Mouse (Mus musculus): Measurements from ENCODE around the gene Sept5. TPM values are rescaled to one million over a fixed set of nuclear protein-coding genes. Genes with fewer than 3 reads are reported as not detected.

Gene Sept5
- polyA plus RNA-seq, 1 experiment from 2014 or later = 45.5 TPM

DNA sequence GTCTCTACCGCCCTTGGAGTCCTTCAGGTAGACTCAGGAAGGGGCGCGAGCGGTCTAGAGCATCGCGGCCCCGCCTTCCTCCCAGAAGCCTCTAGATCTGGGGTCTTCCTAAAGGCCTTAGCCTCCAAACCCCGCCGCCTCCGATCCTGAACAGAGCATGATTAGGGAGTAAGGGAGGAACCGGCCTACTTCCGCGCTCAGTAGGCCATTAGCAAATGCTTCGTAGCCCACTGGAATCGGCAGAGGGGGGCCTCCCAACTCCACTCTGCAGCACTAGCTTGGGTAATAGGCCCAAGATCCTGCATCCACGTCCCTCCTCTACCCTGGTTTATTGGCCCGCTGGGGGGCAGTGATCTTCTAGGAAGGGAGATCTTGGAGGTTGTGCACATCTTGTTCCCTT is 7.7 kb downstream of the Sept5 start, which contains the start of gene Gp1bb:
Gene Gp1bb (minus strand): TSS at position 385 of the 400 bp plus-strand sequence.
- 12% methylated on average over 17 of the region's 17 CpGs for WGBS
- peaks cover 28% of the 10 kb centered on the region for H3K36me3 ChIP-seq
- H3K27me3 ChIP-seq = peaks cover 89% of the 10 kb centered on the region
- peak within 1 kb of the TSS; percentile 3; the same call in 1 of the 2 replicates for H3K9ac ChIP-seq
- H3K4me1 ChIP-seq = peaks cover 37% of the 10 kb centered on the region
- peak within 1 kb of the TSS; percentile 54 for H3K4me3 ChIP-seq
- H3K9me3 ChIP-seq = no peaks in the 10 kb centered on the region
- H3K27ac ChIP-seq = no peak within 1 kb of the TSS
- ATAC-seq (ENCODE audit: insufficient number of reproducible peaks, insufficient read depth, low FRiP score, low TSS enrichment) = no peak
- peak within 1 kb of the TSS; percentile 95 for H3K4me2 ChIP-seq (replicated peaks)

DNA sequence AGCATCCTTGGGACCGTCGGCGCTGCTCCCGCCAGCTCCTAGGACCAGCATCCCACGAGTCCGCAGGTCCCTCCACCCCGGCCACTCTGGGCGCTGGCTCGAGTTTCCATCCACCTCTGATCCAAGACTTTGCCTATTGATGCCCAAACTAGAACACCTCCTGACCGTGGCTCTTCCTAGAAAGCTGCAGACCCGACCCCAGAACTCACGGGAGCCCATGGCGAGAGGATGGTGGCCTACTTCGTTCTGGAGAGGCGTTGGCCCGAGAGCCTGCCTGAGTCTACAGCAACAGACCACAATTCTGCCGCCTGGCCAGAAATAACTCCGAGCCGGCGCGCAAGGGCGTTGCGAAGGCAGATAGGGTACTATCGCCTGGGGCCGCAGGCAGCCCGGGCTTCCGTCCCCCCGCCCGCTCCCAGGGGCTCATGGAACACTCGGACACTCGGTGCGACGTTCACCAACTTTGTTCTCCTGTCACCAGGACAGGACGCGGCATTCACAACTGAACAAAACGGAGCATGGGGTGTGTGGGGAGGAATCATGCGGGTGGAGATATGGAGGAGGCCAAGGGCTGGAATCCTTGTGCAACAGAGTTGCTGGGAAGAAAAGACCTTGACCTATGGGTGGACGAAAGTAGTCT is 8.3 kb downstream of the Sept5 start:
- peaks cover 33% of the 10 kb centered on the region for H3K4me1 ChIP-seq
- peak overlapping the region; percentile 95 for H3K4me2 ChIP-seq (replicated peaks)
- H3K9me3 ChIP-seq = no peaks in the 10 kb centered on the region
- peaks cover 28% of the 10 kb centered on the region for H3K36me3 ChIP-seq
- no peak for ATAC-seq (ENCODE audit: insufficient number of reproducible peaks, insufficient read depth, low FRiP score, low TSS enrichment)
- peak overlapping the region; percentile 54 for H3K4me3 ChIP-seq
- no peak overlapping the region for H3K27ac ChIP-seq
- 4% methylated on average over 38 of the region's 38 CpGs for WGBS
- peak overlapping the region; percentile 3; the same call in 1 of the 2 replicates for H3K9ac ChIP-seq
- peaks cover 89% of the 10 kb centered on the region for H3K27me3 ChIP-seq

DNA sequence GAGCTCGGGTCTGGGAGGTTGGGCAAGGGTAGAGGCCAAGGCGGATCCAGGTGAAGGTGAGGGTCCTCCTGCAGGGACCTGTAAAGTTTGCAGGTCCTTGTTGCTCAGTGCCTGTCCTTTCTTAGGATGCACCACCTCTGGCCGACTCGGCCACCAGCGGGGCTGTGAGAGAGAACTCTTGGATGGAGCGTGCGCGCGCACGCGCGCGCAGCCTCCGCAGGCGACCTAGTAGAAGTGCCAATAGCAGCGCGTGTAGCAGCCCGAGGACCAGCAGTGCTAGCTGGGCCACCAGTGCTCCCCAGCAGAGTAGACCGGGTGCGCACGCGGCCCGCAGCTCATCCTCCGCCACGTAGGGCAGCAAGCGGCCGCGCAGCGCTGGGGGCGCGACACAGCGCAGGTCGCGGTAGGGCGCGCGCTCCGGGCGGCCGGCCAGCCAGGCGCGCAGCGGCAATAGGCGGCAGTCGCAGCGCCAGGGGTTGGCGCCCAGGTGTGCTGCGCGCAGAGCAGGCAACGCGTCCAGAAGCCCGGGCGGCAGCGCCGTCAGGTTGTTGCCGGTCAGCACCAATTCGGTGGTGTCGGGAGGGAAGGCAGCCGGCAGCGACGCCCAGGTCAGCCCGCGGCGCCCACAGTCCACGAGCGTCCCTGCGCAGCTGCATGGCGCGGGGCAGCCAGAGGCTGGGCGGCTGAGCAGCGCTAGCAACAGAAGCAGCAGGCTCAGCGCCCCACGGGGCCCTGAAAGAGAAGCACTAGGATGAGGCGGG is 9.0 kb downstream of the Sept5 start:
- no peak overlapping the region for H3K27ac ChIP-seq

DNA sequence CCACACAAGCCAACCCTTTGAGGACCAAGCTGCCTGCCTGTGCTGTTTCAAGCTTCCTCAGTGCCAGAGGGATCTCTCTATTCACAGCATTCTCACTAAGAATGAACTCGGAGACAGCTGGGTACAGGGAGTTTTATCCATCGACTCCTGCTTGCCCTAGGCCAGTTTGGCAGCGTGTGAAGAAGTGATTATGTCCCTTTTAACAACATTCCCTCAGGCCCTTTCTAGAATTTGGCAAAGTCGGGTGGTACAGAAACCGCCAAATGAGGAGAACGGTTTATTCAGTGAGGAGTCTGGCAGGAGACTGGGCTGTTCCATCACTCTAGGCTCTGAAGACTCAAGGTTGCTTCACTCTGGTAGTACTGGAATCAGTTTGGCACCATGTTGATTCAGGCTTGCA is 9.6 kb downstream of the Sept5 start:
- Histone ChIP-seq H3K9ac (no peak overlapping the region), H3K9me3 (no peaks in the 10 kb centered on the region), H3K36me3 (peaks cover 28% of the 10 kb centered on the region), H3K27ac (no peak overlapping the region), H3K27me3 (peaks cover 85% of the 10 kb centered on the region), H3K4me3 (peak overlapping the region; percentile 54), H3K4me1 (peaks cover 25% of the 10 kb centered on the region), H3K4me2 (replicated peaks) (peak overlapping the region; percentile 95)
- WGBS = 27% methylated on average over 6 of the region's 6 CpGs
- no peak for ATAC-seq (ENCODE audit: insufficient number of reproducible peaks, insufficient read depth, low FRiP score, low TSS enrichment)

More for the DNA sequence above, 9.0 kb downstream of the Sept5 start:
- peak overlapping the region; percentile 54 for H3K4me3 ChIP-seq
- H3K9ac ChIP-seq = peak overlapping the region; percentile 50
- peak; percentile 11; the same call in 1 of the 2 replicates for ATAC-seq (ENCODE audit: insufficient number of reproducible peaks, insufficient read depth, low FRiP score, low TSS enrichment)
- under 1% methylated on average over 68 of the region's 74 CpGs for WGBS
- H3K4me1 ChIP-seq = peaks cover 27% of the 10 kb centered on the region
- H3K36me3 ChIP-seq = peaks cover 28% of the 10 kb centered on the region
- no peaks in the 10 kb centered on the region for H3K9me3 ChIP-seq
- peak overlapping the region; percentile 95 for H3K4me2 ChIP-seq (replicated peaks)
- peaks cover 89% of the 10 kb centered on the region for H3K27me3 ChIP-seq

DNA sequence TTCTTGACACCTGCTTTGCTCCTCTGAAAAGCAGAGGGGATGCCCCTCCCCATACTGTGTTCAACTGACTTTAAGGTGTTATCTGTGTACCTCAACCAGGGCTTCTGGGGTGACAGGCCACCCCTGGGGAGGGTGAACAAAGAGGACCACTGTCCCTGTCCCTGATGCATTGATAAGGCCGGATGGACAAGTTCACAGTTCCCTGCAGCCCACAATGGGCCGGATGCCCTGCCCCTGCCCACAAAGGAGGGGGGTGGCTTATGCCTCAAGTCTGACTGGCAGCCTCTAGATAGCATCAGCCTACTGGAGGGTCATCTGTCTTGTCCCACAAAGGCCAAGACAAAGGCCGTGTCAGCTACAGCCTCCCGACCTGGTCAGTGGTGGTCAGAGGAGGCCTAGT is 10.6 kb downstream of the Sept5 start:
- Histone ChIP-seq H3K4me2 (replicated peaks) (no peak overlapping the region), H3K27ac (no peak overlapping the region), H3K9me3 (no peaks in the 10 kb centered on the region), H3K27me3 (peaks cover 75% of the 10 kb centered on the region), H3K4me1 (peaks cover 25% of the 10 kb centered on the region), H3K9ac (no peak overlapping the region), H3K4me3 (no peak overlapping the region), H3K36me3 (peaks cover 17% of the 10 kb centered on the region)
- ATAC-seq (ENCODE audit: insufficient number of reproducible peaks, insufficient read depth, low FRiP score, low TSS enrichment) = no peak
- 53% methylated on average over 4 of the region's 4 CpGs for WGBS

DNA sequence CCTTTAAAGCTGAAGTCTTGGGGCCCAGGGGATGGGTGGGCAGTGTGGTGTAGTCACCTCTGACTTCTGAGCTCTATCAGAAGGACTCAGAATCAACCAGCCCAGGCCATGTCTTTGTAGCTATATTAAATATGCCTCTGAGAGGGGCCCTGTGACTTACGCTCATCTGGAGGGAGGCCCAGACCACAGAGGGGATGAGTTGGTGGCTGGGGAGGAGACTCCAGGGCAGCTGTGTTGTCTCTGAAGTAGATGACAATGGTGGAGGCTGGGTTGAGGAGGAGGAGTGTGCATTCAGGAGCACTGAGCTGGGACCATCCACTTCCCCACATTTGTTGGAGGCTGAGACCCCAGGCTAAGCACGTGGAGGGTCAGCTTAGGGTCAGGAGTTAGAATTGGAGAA is 11.5 kb downstream of the Sept5 start:
- WGBS = 50% methylated on average over 2 of the region's 2 CpGs
- no peak overlapping the region for H3K4me2 ChIP-seq (replicated peaks)
- peaks cover 9% of the 10 kb centered on the region for H3K36me3 ChIP-seq
- no peak for ATAC-seq (ENCODE audit: insufficient number of reproducible peaks, insufficient read depth, low FRiP score, low TSS enrichment)
- H3K27me3 ChIP-seq = peaks cover 67% of the 10 kb centered on the region
- H3K4me3 ChIP-seq = no peak overlapping the region
- H3K9me3 ChIP-seq = no peaks in the 10 kb centered on the region
- no peak overlapping the region for H3K9ac ChIP-seq
- H3K4me1 ChIP-seq = peaks cover 25% of the 10 kb centered on the region
- H3K27ac ChIP-seq = no peak overlapping the region

DNA sequence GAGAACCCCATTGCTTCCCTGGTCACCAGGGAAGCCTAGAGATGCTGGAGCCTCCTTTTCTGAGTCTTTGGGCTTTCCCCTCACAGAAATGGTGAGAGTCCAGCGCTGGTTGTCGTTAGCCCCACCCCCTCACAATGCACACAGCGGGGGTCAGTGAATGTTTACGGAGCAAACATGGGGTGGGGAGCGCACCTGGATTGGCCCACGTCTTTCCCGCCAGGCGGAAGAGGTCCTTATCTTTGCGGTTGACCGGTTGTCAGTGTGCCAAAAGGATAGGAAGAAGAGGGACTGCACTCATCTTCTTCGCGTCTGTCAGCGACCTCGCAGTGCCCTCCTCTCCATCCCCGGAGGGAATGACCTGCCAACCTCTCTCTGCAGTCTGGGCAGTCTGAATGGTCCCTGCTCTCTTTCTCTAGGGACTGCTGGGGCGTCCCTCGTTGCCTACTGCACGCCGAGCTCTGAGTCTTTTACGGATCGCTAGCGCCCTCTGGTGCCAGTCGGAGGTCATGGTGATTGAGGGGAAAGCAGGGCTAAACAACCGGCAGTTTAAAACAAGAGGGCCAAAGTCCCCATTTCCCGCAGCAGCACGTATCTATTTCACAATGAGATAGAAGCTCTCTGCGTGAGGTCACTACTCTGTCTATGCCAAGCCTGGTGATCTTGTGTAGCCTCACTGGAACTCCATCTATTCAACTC is 12.2 kb downstream of the Sept5 start:
- ATAC-seq (ENCODE audit: insufficient number of reproducible peaks, insufficient read depth, low FRiP score, low TSS enrichment) = 0 out of 2 replicates have a peak, but pooled peaks have one; percentile 23
- Histone ChIP-seq H3K36me3 (peaks cover 3% of the 10 kb centered on the region), H3K4me3 (peak overlapping the region; percentile 17; the same call in 1 of the 2 replicates), H3K27me3 (peaks cover 64% of the 10 kb centered on the region), H3K9me3 (no peaks in the 10 kb centered on the region), H3K9ac (no peak overlapping the region), H3K4me1 (peaks cover 25% of the 10 kb centered on the region), H3K27ac (no peak overlapping the region), H3K4me2 (replicated peaks) (peak overlapping the region; percentile 54)
- 2% methylated on average over 27 of the region's 27 CpGs for WGBS

DNA sequence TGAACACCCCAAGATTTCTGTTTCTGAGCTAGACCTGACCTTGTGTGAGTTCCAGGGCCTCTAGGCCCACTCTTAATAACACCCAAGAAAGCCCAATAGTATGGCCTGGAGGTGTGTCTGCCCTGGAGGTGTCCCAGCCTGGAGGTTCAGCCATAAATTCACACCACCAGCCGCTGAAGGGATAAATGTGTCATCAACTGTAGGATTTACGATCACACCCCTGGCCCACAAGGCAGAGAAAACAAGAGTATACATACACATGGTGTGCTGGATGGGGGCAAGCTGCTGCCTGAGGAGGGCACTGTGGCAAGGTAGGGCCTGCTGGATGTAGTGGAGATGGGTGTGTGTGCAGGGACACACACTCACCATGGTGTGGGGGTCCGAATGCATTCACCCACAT is 16.5 kb downstream of the Sept5 start:
- 88% methylated on average over 3 of the region's 3 CpGs for WGBS

DNA sequence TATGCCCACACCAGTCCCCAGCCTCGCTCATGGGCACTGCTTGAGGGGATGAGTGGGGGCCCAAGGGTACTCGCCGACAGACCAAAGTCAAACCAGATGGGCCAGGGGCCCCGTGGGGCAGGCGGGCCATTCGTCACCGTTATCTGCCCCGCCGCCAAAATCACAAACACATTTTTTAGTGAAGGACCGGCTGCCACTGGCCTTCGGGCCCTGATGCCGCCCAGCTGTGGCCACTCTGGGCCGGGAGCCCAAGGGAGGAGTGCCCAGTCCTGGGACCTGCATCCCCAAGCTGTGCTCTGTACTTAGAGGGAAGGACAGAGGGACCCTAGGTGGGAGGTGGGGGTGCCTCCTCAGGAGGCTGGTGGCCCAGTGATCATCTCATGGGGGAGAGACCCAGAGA is 18.0 kb downstream of the Sept5 start:
- Histone ChIP-seq H3K9me3 (no peaks in the 10 kb centered on the region), H3K9ac (no peak overlapping the region), H3K36me3 (no peaks in the 10 kb centered on the region), H3K4me1 (peaks cover 15% of the 10 kb centered on the region), H3K4me2 (replicated peaks) (no peak overlapping the region), H3K4me3 (no peak overlapping the region), H3K27ac (no peak overlapping the region), H3K27me3 (peaks cover 24% of the 10 kb centered on the region; the same call in 1 of the 2 replicates)
- 23% methylated on average over 13 of the region's 13 CpGs for WGBS
- no peak; the same call in 1 of the 2 replicates for ATAC-seq (ENCODE audit: insufficient number of reproducible peaks, insufficient read depth, low FRiP score, low TSS enrichment)

More for the DNA sequence above, 16.5 kb downstream of the Sept5 start:
- no peak overlapping the region for H3K4me3 ChIP-seq
- H3K4me1 ChIP-seq = peaks cover 20% of the 10 kb centered on the region
- no peak overlapping the region for H3K27ac ChIP-seq
- ATAC-seq (ENCODE audit: insufficient number of reproducible peaks, insufficient read depth, low FRiP score, low TSS enrichment) = no peak
- no peak overlapping the region for H3K9ac ChIP-seq
- H3K27me3 ChIP-seq = peaks cover 31% of the 10 kb centered on the region
- no peak overlapping the region for H3K4me2 ChIP-seq (replicated peaks)
- no peaks in the 10 kb centered on the region for H3K36me3 ChIP-seq
- H3K9me3 ChIP-seq = no peaks in the 10 kb centered on the region

DNA sequence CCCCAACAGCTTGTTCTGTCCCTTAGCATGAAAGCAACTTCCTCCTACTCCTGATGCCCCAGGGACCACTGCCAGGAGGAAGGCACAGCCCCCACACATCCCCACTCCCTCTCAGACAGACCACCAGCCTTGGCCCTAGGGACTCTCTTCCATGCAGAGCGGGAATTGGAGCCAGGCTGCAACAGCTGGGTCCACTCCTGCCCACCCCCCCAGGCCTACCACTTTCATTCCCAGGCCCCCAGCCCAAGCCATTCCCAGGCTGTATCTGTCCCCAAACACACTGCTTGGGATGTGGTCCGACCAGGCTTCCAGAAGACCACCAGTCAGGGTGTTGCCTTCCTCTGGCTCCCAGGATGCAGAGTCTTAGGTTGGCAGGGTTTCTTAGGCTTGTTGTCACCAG is 20.7 kb downstream of the Sept5 start:
- no peak for ATAC-seq (ENCODE audit: insufficient number of reproducible peaks, insufficient read depth, low FRiP score, low TSS enrichment)
- no peak overlapping the region for H3K4me2 ChIP-seq (replicated peaks)
- no peak overlapping the region for H3K4me3 ChIP-seq
- H3K27me3 ChIP-seq = 0 out of 2 replicates have a peak, but pooled peaks cover 14% of the 10 kb centered on the region
- H3K4me1 ChIP-seq = peaks cover 21% of the 10 kb centered on the region
- H3K36me3 ChIP-seq = no peaks in the 10 kb centered on the region
- H3K27ac ChIP-seq = no peak overlapping the region
- WGBS = 59% methylated on average over 2 of the region's 2 CpGs
- H3K9me3 ChIP-seq = no peaks in the 10 kb centered on the region
- H3K9ac ChIP-seq = no peak overlapping the region

DNA sequence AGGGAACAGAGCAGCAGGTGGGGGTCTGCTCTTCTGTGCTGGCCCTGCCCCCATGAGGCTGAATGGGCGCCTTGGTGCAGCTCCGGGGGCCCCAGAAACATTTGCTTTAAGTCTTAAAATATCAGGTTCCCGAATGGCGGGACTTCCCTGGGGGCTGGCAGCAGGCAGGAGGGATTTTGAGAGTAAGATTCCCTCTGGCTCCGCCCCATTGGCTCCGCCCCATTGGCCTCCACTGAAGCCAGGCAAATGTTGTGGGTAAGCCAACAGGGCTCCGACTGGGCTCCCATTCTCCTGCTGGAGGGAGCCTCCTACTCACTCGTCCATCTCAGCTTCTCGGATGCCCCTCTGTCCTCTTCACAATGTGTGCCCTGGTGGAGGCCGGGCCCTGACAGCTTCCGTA is 21.5 kb downstream of the Sept5 start:
- no peak for ATAC-seq (ENCODE audit: insufficient number of reproducible peaks, insufficient read depth, low FRiP score, low TSS enrichment)
- Histone ChIP-seq H3K9ac (no peak overlapping the region), H3K27me3 (0 out of 2 replicates have a peak, but pooled peaks cover 14% of the 10 kb centered on the region), H3K27ac (no peak overlapping the region), H3K4me1 (peaks cover 23% of the 10 kb centered on the region), H3K4me3 (0 out of 2 replicates have a peak overlapping the region, but pooled peaks have one; percentile 4), H3K36me3 (no peaks in the 10 kb centered on the region), H3K9me3 (no peaks in the 10 kb centered on the region), H3K4me2 (replicated peaks) (peak overlapping the region; percentile 41)
- WGBS = 7% methylated on average over 11 of the region's 11 CpGs

All from embryonic facial prominence, embryonic 12.5 days (tissue).